Mouse (Mus musculus) forebrain, embryonic 11.5 days (tissue): ENCODE data around the gene Ccdc78. TPM values are rescaled to one million over a fixed set of nuclear protein-coding genes. Genes with fewer than 3 reads are reported as not detected.

Experiments used
- ATAC-seq: fragments of 200-750 bp; cut with Nextera tagmentation; replicated peaks from 2 replicates; pipeline ENCODE4 v1.8.0; 2017; ENCODE audit warnings: moderate TSS enrichment; ENCODE audit not compliant: low FRiP score
- DNase-seq: peaks from one replicate; pipeline ENCODE4 v3.0.0-alpha.2; 2017; ENCODE audit warnings: low spot score
- H3K27ac ChIP-seq: fragments of 300-500 bp; sonication (generic); 2 replicates; pipeline ENCODE4 v1.5.1; 2014; ENCODE audit warnings: low read depth, low read length
- H3K27me3 ChIP-seq: fragments of 300-500 bp; sonication (generic); 2 replicates; pipeline ENCODE4 v1.6.1; 2014; ENCODE audit warnings: mild to moderate bottlenecking, low read length, mixed read lengths; ENCODE audit not compliant: control insufficient read depth, insufficient read depth
- H3K36me3 ChIP-seq: fragments of 300-500 bp; sonication (generic); 2 replicates; pipeline ENCODE4 v1.6.1; 2014; ENCODE audit warnings: mild to moderate bottlenecking, low read length, moderate library complexity, mixed read lengths; ENCODE audit not compliant: control insufficient read depth, insufficient read depth
- H3K4me1 ChIP-seq: fragments of 300-500 bp; sonication (generic); replicated peaks from 2 replicates; pipeline ENCODE4 v1.6.1; 2014; ENCODE audit warnings: low read length, mixed read lengths; ENCODE audit not compliant: control insufficient read depth, insufficient read depth
- H3K4me2 ChIP-seq: fragments of 300-500 bp; sonication (generic); 2 replicates; pipeline ENCODE4 v1.6.1; 2014; ENCODE audit warnings: low read depth, mild to moderate bottlenecking, low read length, moderate library complexity, mixed read lengths; ENCODE audit not compliant: severe bottlenecking
- H3K4me3 ChIP-seq: fragments of 300-500 bp; sonication (generic); 2 replicates; pipeline ENCODE4 v1.5.1; 2014; ENCODE audit warnings: low read depth, low read length
- H3K9ac ChIP-seq: fragments of 300-500 bp; sonication (generic); 2 replicates; pipeline ENCODE4 v1.6.1; 2014; ENCODE audit warnings: low read length
- H3K9me3 ChIP-seq: fragments of 300-500 bp; sonication (generic); 2 replicates; pipeline ENCODE4 v1.6.1; 2016; ENCODE audit warnings: low read length, mixed read lengths; ENCODE audit not compliant: control insufficient read depth
- WGBS: fragments of 180-500 bp; shearing (Covaris S2); extraction: QIAGEN DNeasy Blood & Tissue Kit; methylation state at CpG from one replicate; pipeline ENCODE4 v1.1.7; 2014; 5-methylcytosine and 5-hydroxymethylcytosine counted together
- polyA plus RNA-seq: library from polyadenylated mRNA; unstranded; fragments of >200 nt; fragmentation: Nextera tagmentation; extraction: Ambion mirVana; gene quantifications from 2 replicates; pipeline ENCODE4 v1.2.1, GENCODE M21; 2014

Gene Ccdc78
- polyA plus RNA-seq, 1 experiment from 2014 or later, result 0.47 TPM

DNA sequence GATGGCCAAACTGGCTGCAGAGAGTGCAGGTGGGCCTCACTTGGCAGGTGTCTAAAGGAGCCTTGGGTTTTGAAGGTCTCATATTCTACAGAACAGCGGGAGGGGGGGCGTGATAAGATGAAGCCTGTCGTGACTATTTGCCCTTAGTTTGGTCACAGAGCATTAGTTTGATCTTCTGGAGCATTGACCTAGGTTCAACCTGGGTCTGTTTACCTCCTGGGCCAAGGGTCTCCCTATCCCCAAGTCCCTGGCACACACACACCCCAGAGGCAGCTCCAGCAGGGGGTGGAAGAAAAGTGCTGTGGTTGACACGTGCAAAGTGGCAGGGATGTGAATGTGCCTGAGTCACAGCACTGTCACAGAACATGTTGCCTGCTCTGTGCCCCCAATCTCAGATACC lies 24.5 kb downstream of the Ccdc78 start:
- H3K27me3 ChIP-seq, result no peaks in the 10 kb centered on the region
- no peak overlapping the region for H3K4me2 ChIP-seq
- no peak overlapping the region for H3K27ac ChIP-seq
- DNase-seq (peak; percentile 47), ATAC-seq (no peak)
- 82% methylated on average over 4 of the region's 4 CpGs for WGBS
- H3K4me3 ChIP-seq, result no peak overlapping the region
- H3K36me3 ChIP-seq, result no peaks in the 10 kb centered on the region
- no peak overlapping the region for H3K9ac ChIP-seq
- H3K9me3 ChIP-seq, result no peaks in the 10 kb centered on the region
- H3K4me1 ChIP-seq, result peaks cover 9% of the 10 kb centered on the region

DNA sequence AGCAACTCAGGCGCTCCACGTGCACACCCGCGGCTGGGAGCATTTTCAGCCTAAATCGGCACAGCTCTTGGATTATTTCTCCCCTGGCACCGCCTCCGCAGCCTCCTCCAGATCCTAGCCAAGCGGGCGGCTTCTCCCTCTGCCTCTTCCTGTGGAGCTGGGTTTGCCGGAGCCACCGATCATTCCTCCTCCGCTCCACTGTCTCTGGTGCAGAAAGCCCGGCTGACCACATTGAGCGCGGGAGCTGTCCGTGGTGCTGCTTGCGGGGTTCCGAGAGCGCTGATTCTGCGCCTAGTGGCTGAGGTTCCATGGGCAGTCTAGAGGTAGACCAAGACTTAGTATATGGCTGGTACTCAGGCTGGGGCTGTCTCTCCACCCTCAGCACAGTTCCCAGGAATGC lies 27.1 kb downstream of the Ccdc78 start:
- peaks cover 2% of the 10 kb centered on the region for H3K27me3 ChIP-seq
- no peak overlapping the region for H3K4me3 ChIP-seq
- peak; percentile 92 for DNase-seq
- H3K4me2 ChIP-seq, result no peak overlapping the region
- ATAC-seq, result no peak
- H3K36me3 ChIP-seq, result no peaks in the 10 kb centered on the region
- H3K4me1 ChIP-seq, result peaks cover 9% of the 10 kb centered on the region
- 0 out of 2 replicates have a peak overlapping the region, but pooled peaks have one; percentile 13 for H3K9ac ChIP-seq
- H3K27ac ChIP-seq, result no peak overlapping the region
- H3K9me3 ChIP-seq, result no peaks in the 10 kb centered on the region
- 3% methylated on average over 20 of the region's 20 CpGs for WGBS

DNA sequence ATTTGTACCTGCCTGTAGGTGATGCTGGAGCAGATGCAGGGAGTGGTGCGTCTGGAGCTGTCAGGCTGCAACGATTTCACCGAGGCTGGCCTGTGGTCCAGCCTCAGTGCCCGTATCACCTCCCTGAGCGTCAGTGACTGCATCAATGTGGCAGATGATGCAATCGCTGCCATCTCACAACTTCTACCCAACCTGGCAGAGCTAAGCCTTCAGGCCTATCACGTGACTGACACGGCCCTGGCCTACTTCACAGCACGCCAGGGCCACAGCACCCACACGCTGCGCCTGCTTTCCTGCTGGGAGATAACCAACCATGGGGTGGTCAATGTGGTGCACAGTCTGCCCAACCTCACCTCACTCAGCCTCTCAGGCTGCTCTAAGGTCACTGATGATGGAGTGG lies 31.3 kb downstream of the Ccdc78 start:
- ATAC-seq, result no peak
- Histone ChIP-seq H3K4me3 (no peak overlapping the region), H3K9ac (no peak overlapping the region), H3K9me3 (no peaks in the 10 kb centered on the region), H3K4me1 (peaks cover 6% of the 10 kb centered on the region; the same call in 1 of the 2 replicates), H3K27ac (no peak overlapping the region), H3K4me2 (no peak overlapping the region), H3K27me3 (peaks cover 14% of the 10 kb centered on the region), H3K36me3 (no peaks in the 10 kb centered on the region)
- 89% methylated on average over 11 of the region's 11 CpGs for WGBS
- DNase-seq, result peak; percentile 52

DNA sequence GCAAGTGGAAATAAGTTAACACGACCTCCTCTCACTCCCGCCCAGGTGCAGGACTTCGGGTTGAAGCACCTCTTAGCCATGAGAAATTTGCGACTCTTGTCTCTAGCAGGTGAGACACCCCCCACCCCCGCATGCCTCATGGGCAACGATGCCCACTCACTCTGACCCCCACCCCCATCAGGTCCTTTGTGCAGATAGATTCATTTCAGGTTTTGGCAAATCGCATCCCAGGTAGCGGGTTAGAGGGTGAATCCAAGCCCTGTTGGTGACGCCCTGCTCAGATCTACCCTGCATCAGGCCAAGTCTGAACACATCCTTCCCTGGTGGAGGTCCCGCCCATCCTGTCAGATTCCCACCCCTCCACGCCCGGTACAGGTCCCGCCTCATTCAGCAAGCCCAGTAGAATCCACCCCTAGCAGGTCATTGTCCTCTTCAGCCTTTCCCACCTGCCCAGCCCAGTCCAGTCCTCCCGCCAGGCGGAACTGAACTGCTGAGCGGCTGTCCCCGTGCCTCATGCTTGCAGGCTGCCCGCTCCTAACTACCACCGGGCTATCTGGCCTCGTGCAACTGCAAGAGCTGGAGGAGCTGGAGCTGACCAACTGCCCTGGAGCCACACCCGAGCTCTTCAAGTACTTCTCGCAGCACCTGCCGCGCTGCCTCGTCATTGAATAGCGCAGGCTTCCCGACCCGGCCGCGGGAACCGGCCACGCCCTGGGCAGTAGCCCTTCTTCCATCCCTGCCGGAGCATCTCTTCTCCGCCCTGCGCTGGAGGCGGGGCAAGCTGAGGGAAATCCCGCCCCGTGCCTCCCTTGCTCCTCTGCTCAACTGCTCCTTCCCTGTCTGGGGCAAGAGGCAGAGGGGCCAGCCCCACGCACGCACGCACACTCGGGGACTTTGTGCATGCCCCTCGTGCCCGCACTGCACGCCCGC lies 32.7 kb downstream of the Ccdc78 start:
- no peak overlapping the region for H3K27ac ChIP-seq
- peak overlapping the region; percentile 37 for H3K4me2 ChIP-seq
- no peaks in the 10 kb centered on the region for H3K36me3 ChIP-seq
- H3K9me3 ChIP-seq, result no peaks in the 10 kb centered on the region
- H3K4me3 ChIP-seq, result peak overlapping the region; percentile 13; the same call in 1 of the 2 replicates
- no peak for ATAC-seq
- DNase-seq, result peak; percentile 60
- 7% methylated on average over 46 of the region's 46 CpGs for WGBS
- H3K9ac ChIP-seq, result peak overlapping the region; percentile 33; the same call in 1 of the 2 replicates
- H3K27me3 ChIP-seq, result peaks cover 14% of the 10 kb centered on the region
- peaks cover 7% of the 10 kb centered on the region; the same call in 1 of the 2 replicates for H3K4me1 ChIP-seq

DNA sequence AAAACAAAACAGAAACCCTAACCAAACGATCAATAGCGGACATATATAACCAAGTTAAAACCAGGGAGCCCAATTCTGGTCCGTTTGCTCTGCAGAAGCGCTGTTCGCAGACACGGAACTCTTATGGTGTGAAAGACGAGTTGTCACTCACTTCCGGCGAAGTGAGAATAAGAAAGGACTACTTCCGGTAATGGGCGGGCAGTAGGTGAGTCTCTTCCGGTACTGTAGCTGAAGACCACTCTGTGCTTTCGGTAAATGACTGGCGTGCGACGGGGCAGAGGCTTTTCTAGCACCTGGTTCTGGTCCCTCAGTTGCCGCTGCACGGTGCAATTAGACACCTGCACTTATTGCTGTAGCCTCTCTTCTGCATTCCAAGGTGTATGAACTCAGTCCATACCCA lies 37.1 kb downstream of the Ccdc78 start, which contains the start of gene Wdr24:
Wdr24 (plus strand) TSS at position 176 of the 400 bp plus-strand sequence.
- Histone ChIP-seq H3K4me1 (peaks cover 17% of the 10 kb centered on the region), H3K4me3 (peak within 1 kb of the TSS; percentile 54), H3K27me3 (peaks cover 12% of the 10 kb centered on the region), H3K36me3 (no peaks in the 10 kb centered on the region; the same call in 1 of the 2 replicates), H3K9ac (peak within 1 kb of the TSS; percentile 60), H3K27ac (no peak within 1 kb of the TSS), H3K4me2 (peak within 1 kb of the TSS; percentile 60), H3K9me3 (no peaks in the 10 kb centered on the region)
- 1% methylated on average over 18 of the region's 18 CpGs for WGBS
- DNase-seq (peak; percentile 78), ATAC-seq (peak; percentile 72)

DNA sequence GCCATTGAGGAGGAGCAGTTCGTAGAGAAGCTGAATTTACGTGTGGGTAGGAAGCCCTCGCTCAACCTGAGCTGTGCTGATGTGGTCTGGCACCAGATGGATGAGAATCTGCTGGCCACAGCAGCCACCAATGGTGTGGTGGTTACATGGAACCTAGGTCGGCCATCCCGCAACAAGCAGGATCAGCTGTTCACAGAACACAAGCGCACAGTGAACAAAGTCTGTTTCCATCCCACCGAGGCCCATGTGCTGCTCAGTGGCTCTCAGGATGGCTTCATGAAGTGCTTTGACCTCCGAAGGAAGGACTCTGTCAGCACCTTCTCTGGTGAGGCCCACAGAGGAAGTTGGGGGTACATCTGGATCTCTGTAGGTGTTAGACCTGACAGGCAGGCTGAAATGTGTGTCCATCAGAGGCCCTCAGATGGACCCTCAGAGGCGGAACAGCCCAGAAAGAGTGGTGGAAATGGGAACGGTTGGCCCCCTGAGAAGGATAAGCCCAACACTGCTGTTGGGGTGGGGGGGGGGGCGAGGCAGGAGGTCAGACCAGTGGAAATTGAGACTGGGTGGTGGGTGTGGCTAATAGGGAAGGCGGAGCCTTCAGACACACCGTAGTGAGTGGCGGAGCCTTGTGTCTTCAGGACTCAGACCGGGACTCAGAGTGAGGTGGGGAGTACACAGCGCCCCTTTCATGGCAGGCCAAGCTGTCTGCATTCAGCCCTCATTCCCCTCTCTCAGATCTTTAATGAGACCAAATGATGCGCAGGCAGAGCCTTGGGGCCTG lies 38.2 kb downstream of the Ccdc78 start:
- no peaks in the 10 kb centered on the region; the same call in 1 of the 2 replicates for H3K36me3 ChIP-seq
- 74% methylated on average over 16 of the region's 17 CpGs for WGBS
- peak overlapping the region; percentile 60 for H3K4me2 ChIP-seq
- H3K9ac ChIP-seq, result peak overlapping the region; percentile 60
- no peaks in the 10 kb centered on the region for H3K9me3 ChIP-seq
- DNase-seq (no peak), ATAC-seq (no peak)
- H3K4me3 ChIP-seq, result peak overlapping the region; percentile 54
- no peak overlapping the region for H3K27ac ChIP-seq
- peaks cover 17% of the 10 kb centered on the region for H3K4me1 ChIP-seq
- H3K27me3 ChIP-seq, result peaks cover 9% of the 10 kb centered on the region

DNA sequence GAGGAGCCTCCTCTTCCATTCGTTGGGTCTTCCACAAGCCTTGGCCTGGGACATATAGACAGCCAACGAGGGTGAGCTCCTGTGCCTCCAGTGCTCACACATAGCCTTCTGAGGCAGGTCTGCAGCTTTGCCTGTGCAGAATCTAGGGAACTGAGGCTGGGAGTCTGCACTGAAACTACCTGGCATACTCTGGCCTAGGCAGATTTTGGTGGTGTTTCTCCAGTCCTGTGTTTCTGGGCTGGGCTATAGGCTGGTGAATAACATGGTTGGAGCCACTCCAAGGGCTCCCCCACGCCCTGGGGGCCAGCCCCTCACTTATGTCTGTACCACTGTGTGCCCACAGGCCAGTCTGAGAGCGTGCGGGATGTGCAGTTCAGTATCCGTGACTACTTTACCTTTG lies 38.9 kb downstream of the Ccdc78 start:
- Histone ChIP-seq H3K27ac (no peak overlapping the region), H3K27me3 (peaks cover 2% of the 10 kb centered on the region; the same call in 1 of the 2 replicates), H3K4me2 (0 out of 2 replicates have a peak overlapping the region, but pooled peaks have one; percentile 5), H3K4me1 (peaks cover 23% of the 10 kb centered on the region), H3K9me3 (no peaks in the 10 kb centered on the region), H3K9ac (peak overlapping the region; percentile 12; the same call in 1 of the 2 replicates), H3K36me3 (peaks cover under 1% of the 10 kb centered on the region; the same call in 1 of the 2 replicates), H3K4me3 (no peak overlapping the region)
- DNase-seq (no peak), ATAC-seq (no peak)
- 94% methylated on average over 6 of the region's 6 CpGs for WGBS

DNA sequence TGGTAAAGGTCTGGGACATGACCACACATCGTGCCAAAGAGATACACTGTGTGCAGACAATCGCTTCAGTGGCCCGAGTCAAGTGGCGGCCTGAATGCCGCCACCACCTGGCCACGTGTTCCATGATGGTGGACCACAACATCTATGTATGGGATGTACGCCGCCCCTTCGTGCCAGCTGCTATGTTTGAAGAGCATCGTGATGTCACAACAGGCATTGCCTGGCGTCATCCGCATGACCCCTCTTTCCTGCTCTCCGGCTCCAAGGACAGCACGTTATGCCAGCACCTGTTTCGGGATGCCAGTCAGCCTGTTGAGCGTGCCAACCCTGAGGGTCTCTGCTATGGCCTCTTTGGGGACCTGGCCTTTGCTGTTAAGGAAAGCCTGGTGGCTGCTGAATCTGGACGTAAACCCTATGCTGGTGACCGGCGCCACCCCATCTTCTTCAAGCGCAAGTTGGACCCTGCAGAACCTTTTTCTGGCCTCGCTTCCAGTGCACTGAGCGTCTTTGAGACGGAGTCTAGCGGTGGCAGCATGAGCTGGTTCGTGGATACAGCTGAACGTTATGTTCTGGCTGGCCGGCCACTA lies 39.7 kb downstream of the Ccdc78 start:
- no peak for ATAC-seq
- WGBS, result 95% methylated on average over 27 of the region's 27 CpGs
- H3K36me3 ChIP-seq, result peaks cover 4% of the 10 kb centered on the region; the same call in 1 of the 2 replicates
- H3K4me3 ChIP-seq, result no peak overlapping the region
- H3K27me3 ChIP-seq, result no peaks in the 10 kb centered on the region
- H3K4me1 ChIP-seq, result peaks cover 23% of the 10 kb centered on the region
- H3K27ac ChIP-seq, result no peak overlapping the region
- no peak overlapping the region for H3K4me2 ChIP-seq
- H3K9me3 ChIP-seq, result no peaks in the 10 kb centered on the region
- DNase-seq, result peak; percentile 48
- H3K9ac ChIP-seq, result no peak overlapping the region
